Mouse (Mus musculus) embryonic fibroblast, embryonic 13.5 days (primary cell): ENCODE measurements at regions not wholly inside any gene's neighbourhood (a gene's known extent, or its start where the extent isn't known, plus 50 kb on each side); places are given as distances from the start of the nearest gene placed in this dataset.

Experiments used
- CTCF ChIP-seq: IDR thresholded peaks from 2 replicates; pipeline ENCODE4 v1.5.1; 2011; ENCODE audit warnings: mild to moderate bottlenecking, control low read depth, low read length, moderate library complexity, borderline replicate concordance; ENCODE audit not compliant: insufficient read depth
- POLR2A ChIP-seq: IDR thresholded peaks from 2 replicates; pipeline ENCODE4 v1.6.1; 2011; ENCODE audit warnings: low read depth, mild to moderate bottlenecking, control low read depth, low read length, moderate library complexity

DNA sequence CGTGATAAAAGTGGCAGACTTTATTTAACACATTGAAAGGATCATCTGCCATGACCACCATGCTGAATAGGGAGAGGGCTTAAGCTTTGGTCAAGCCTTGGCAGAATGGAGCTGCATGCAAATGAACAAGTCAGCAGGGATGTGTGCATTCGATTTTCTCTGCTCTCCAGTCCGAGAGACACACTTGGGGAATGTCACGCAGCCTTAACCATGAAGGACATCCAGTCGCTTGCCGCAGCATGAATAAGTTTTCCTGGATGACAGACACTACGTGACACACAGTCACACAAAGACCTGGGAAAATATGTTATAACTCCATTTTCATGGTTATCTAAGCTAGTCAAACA, 233.8 kb downstream of the Diras2 start:
- TF ChIP-seq POLR2A, result no peak
- no peak for TF ChIP-seq CTCF
